Mouse (Mus musculus) stomach, postnatal 0 days (tissue): ENCODE results near the gene Dner. TPM values are rescaled to one million over a fixed set of nuclear protein-coding genes. Genes with fewer than 3 reads are reported as not detected.

Experiments used
- ATAC-seq: fragments of 200-750 bp; cut with Nextera tagmentation; 2 replicates; pipeline ENCODE4 v1.8.0; 2017; ENCODE audit not compliant: low FRiP score, low TSS enrichment
- DNase-seq: peaks from one replicate; pipeline ENCODE4 v3.0.0-alpha.2; 2016; ENCODE audit warnings: low spot score
- H3K27ac ChIP-seq: fragments of 300-500 bp; sonication (generic); replicated peaks from 2 replicates; pipeline ENCODE4 v1.5.1; 2014; ENCODE audit warnings: mild to moderate bottlenecking, control low read depth
- H3K27me3 ChIP-seq: fragments of 300-500 bp; sonication (generic); 2 replicates; pipeline ENCODE4 v1.6.1; 2014; ENCODE audit warnings: low read length; ENCODE audit not compliant: control insufficient read depth, insufficient read depth
- H3K36me3 ChIP-seq: fragments of 300-500 bp; sonication (generic); 2 replicates; pipeline ENCODE4 v1.6.1; 2014; ENCODE audit warnings: low read length, mixed read lengths; ENCODE audit not compliant: control insufficient read depth, insufficient read depth
- H3K4me1 ChIP-seq: fragments of 300-500 bp; sonication (generic); replicated peaks from 2 replicates; pipeline ENCODE4 v1.6.1; 2014; ENCODE audit warnings: antibody characterized with exemption; ENCODE audit not compliant: control insufficient read depth, insufficient read depth
- H3K4me2 ChIP-seq: fragments of 300-500 bp; sonication (generic); replicated peaks from 2 replicates; pipeline ENCODE4 v1.6.1; 2014; ENCODE audit warnings: low read depth, mild to moderate bottlenecking, control low read depth, moderate library complexity
- H3K4me3 ChIP-seq: fragments of 300-500 bp; sonication (generic); 2 replicates; pipeline ENCODE4 v1.5.1; 2014; ENCODE audit warnings: low read depth, low read length, control low read depth
- H3K9ac ChIP-seq: fragments of 300-500 bp; sonication (generic); 2 replicates; pipeline ENCODE4 v1.6.1; 2014; ENCODE audit warnings: mild to moderate bottlenecking, low read length, control low read depth, mixed read lengths
- H3K9me3 ChIP-seq: fragments of 300-500 bp; sonication (generic); 2 replicates; pipeline ENCODE4 v1.6.1; 2016; ENCODE audit warnings: low read length; ENCODE audit not compliant: control insufficient read depth
- CTCF ChIP-seq: IDR thresholded peaks from 2 replicates; pipeline ENCODE4 v1.5.1; 2016; ENCODE audit warnings: antibody characterized with exemption, low read depth, mild to moderate bottlenecking, moderate library complexity
- EP300 ChIP-seq: optimal IDR thresholded peaks from 2 replicates; pipeline ENCODE3; 2016; ENCODE audit warnings: antibody characterized with exemption
- WGBS: fragments of 180-500 bp; shearing (Covaris S2); extraction: QIAGEN DNeasy Blood & Tissue Kit; methylation state at CpG from one replicate; pipeline ENCODE4 v1.1.7; 2014; 5-methylcytosine and 5-hydroxymethylcytosine counted together
- polyA plus RNA-seq: library from polyadenylated mRNA; unstranded; fragments of >200 nt; fragmentation: Nextera tagmentation; extraction: Ambion mirVana; gene quantifications from 2 replicates; pipeline ENCODE4 v1.2.1, GENCODE M21; 2015

Gene Dner
- polyA plus RNA-seq, 1 experiment from 2014 or later = 2.9 TPM

GRCm38 (mm10) chr1:84549367-84550064 is 146.5 kb downstream of the Dner start:
- TF ChIP-seq EP300 = no peak
- TF ChIP-seq CTCF = no peak
- 22% methylated on average over 2 of the region's 2 CpGs for WGBS
- no peak overlapping the region for H3K4me3 ChIP-seq

GRCm38 (mm10) chr1:84536069-84536468 is 160.0 kb downstream of the Dner start:
- H3K36me3 ChIP-seq = no peaks in the 10 kb centered on the region
- no peak overlapping the region for H3K9ac ChIP-seq
- H3K27me3 ChIP-seq = no peaks in the 10 kb centered on the region
- no peak for TF ChIP-seq EP300
- TF ChIP-seq CTCF = no peak
- no peak for DNase-seq
- 62% methylated on average over 4 of the region's 4 CpGs for WGBS
- H3K27ac ChIP-seq = no peak overlapping the region
- ATAC-seq = no peak
- H3K4me2 ChIP-seq = no peak overlapping the region
- no peak overlapping the region for H3K4me3 ChIP-seq
- H3K9me3 ChIP-seq = no peaks in the 10 kb centered on the region
- no peaks in the 10 kb centered on the region for H3K4me1 ChIP-seq

More at GRCm38 (mm10) chr1:84549367-84550064, 146.5 kb downstream of the Dner start:
- Histone ChIP-seq H3K4me1 (no peaks in the 10 kb centered on the region), H3K9ac (no peak overlapping the region), H3K36me3 (no peaks in the 10 kb centered on the region), H3K4me2 (no peak overlapping the region), H3K27ac (no peak overlapping the region), H3K27me3 (no peaks in the 10 kb centered on the region), H3K9me3 (no peaks in the 10 kb centered on the region)
- ATAC-seq (no peak), DNase-seq (no peak)

GRCm38 (mm10) chr1:84525514-84525913 is 170.5 kb downstream of the Dner start:
- Histone ChIP-seq H3K4me3 (no peak overlapping the region), H3K9ac (no peak overlapping the region), H3K4me2 (no peak overlapping the region), H3K4me1 (no peaks in the 10 kb centered on the region), H3K36me3 (no peaks in the 10 kb centered on the region), H3K9me3 (no peaks in the 10 kb centered on the region), H3K27me3 (no peaks in the 10 kb centered on the region), H3K27ac (no peak overlapping the region)
- DNase-seq = no peak
- no peak for ATAC-seq
- no peak for TF ChIP-seq EP300
- 63% methylated on average over 3 of the region's 3 CpGs for WGBS

GRCm38 (mm10) chr1:84524413-84524812 is 171.6 kb downstream of the Dner start:
- H3K4me3 ChIP-seq = no peak overlapping the region
- no peaks in the 10 kb centered on the region for H3K27me3 ChIP-seq
- H3K36me3 ChIP-seq = no peaks in the 10 kb centered on the region
- no peak for DNase-seq
- no peaks in the 10 kb centered on the region for H3K4me1 ChIP-seq
- no peaks in the 10 kb centered on the region for H3K9me3 ChIP-seq
- no peak for ATAC-seq
- no peak overlapping the region for H3K9ac ChIP-seq
- no peak overlapping the region for H3K4me2 ChIP-seq
- WGBS = 78% methylated on average over 4 of the region's 4 CpGs
- no peak overlapping the region for H3K27ac ChIP-seq
- TF ChIP-seq CTCF (no peak), EP300 (no peak)

GRCm38 (mm10) chr1:84522963-84523280 is 173.1 kb downstream of the Dner start:
- no peak for DNase-seq
- ATAC-seq = no peak
- no peak for TF ChIP-seq EP300
- no peak for TF ChIP-seq CTCF
- H3K9ac ChIP-seq = no peak overlapping the region
- H3K4me3 ChIP-seq = no peak overlapping the region
- H3K36me3 ChIP-seq = no peaks in the 10 kb centered on the region
- no peaks in the 10 kb centered on the region for H3K4me1 ChIP-seq
- H3K9me3 ChIP-seq = no peaks in the 10 kb centered on the region
- WGBS = 44% methylated on average over 4 of the region's 4 CpGs
- H3K27me3 ChIP-seq = no peaks in the 10 kb centered on the region
- H3K27ac ChIP-seq = no peak overlapping the region
- H3K4me2 ChIP-seq = no peak overlapping the region

- DNase-seq (no peak), ATAC-seq (no peak)
- Histone ChIP-seq H3K4me2 (no peak overlapping the region), H3K9ac (no peak overlapping the region), H3K27me3 (no peaks in the 10 kb centered on the region), H3K27ac (no peak overlapping the region), H3K4me1 (no peaks in the 10 kb centered on the region), H3K4me3 (no peak overlapping the region), H3K9me3 (no peaks in the 10 kb centered on the region), H3K36me3 (no peaks in the 10 kb centered on the region)
- TF ChIP-seq CTCF (no peak), EP300 (no peak)
- 51% methylated on average over 4 of the region's 4 CpGs for whole genome bisulfite sequencing
Measured at GRCm38 (mm10) chr1:84522256-84522962, 173.6 kb downstream of the Dner start.
